Mouse (Mus musculus) embryonic fibroblast, embryonic 13.5 days (primary cell): ENCODE measurements around the gene Def8.

Source experiments
- CTCF ChIP-seq: IDR thresholded peaks from 2 replicates; pipeline ENCODE4 v1.5.1; 2011; ENCODE audit warnings: mild to moderate bottlenecking, control low read depth, low read length, moderate library complexity, borderline replicate concordance; ENCODE audit not compliant: insufficient read depth
- POLR2A ChIP-seq: IDR thresholded peaks from 2 replicates; pipeline ENCODE4 v1.6.1; 2011; ENCODE audit warnings: low read depth, mild to moderate bottlenecking, control low read depth, low read length, moderate library complexity

DNA sequence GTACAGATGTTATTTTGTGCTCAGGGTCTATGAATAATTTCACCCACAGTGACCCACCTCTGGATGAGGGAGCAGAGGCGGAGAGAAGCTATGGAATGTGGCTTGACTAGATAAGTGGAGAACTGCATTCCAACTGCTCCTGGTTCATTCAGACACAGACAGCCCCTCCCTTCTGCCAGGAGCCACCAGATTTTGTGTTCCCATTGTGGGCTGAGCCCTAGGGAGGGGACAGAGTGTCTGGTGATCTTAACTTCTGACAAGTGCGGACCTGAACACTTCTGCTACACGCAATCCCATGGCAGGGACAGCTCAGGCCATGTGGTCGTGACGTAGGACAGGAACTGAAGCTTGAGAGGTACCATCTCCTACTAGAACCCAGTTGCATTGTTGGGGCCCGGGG lies 23.5 kb downstream of the Def8 start:
- TF ChIP-seq POLR2A (no peak), CTCF (no peak)
